Mouse (Mus musculus) liver, embryonic 14.5 days (tissue): ENCODE measurements around the gene Sox9.
A peak's percentile ranks its signal among the peaks of the same experiment; 100 is the strongest.

Source experiments
- CTCF ChIP-seq: IDR thresholded peaks from 2 replicates; pipeline ENCODE4 v1.5.1; 2016; ENCODE audit warnings: antibody characterized with exemption, low read depth, control low read depth
- EP300 ChIP-seq: IDR thresholded peaks from 2 replicates; pipeline ENCODE4 v1.6.1; 2016; ENCODE audit warnings: antibody characterized with exemption, low read depth

DNA sequence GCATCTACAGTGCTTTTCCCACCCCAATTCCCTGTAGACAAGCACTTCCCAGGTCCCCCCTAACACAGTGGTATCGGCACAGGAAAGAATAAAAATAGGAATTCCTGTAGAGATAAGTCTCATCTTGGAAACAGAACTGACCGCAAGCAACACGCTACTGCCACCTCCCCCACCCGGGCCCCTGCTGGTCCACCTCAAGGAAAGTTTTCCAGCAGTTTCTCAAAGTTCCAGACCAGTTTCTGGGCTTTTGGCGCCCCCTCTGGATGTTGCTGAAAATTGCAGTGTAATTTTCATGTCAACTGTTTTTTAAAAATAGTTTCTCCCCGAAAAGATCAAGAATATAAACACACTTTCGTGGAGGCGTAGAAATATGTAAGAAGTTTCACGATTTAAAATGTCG is 2.3 kb upstream of the Sox9 start:
- TF ChIP-seq CTCF (peak; percentile 50), EP300 (no peak)
